Mouse (Mus musculus) heart, adult 2 months (tissue): ENCODE measurements around the gene Vps72.

Source experiments
- CTCF ChIP-seq: fragments of 200-600 bp; IDR thresholded peaks from 2 replicates; pipeline ENCODE4 v1.8.1; 2022; ENCODE audit warnings: antibody characterized with exemption, mild to moderate bottlenecking, moderate library complexity
- EP300 ChIP-seq: fragments of 200-500 bp; IDR thresholded peaks from 2 replicates; pipeline ENCODE4 v1.6.1; 2011; ENCODE audit warnings: low read depth, low read length, control low read depth; ENCODE audit not compliant: insufficient read depth
- POLR2A ChIP-seq: fragments of 200-500 bp; IDR thresholded peaks from 2 replicates; pipeline ENCODE4 v1.6.1; 2011; ENCODE audit warnings: mild to moderate bottlenecking, low read depth, low read length, control low read depth; ENCODE audit not compliant: insufficient read depth

GRCm38 (mm10) chr3:95141952-95142616 is 31.3 kb downstream of the Vps72 start, which contains the start of gene Tnfaip8l2:
- no peak for TF ChIP-seq CTCF
- TF ChIP-seq POLR2A: peak; percentile 54; the same call in 1 of the 2 replicates
- no peak for TF ChIP-seq EP300
